Mouse (Mus musculus): Measurements from ENCODE around the gene Fam20a.

Fam20a gene

DNA sequence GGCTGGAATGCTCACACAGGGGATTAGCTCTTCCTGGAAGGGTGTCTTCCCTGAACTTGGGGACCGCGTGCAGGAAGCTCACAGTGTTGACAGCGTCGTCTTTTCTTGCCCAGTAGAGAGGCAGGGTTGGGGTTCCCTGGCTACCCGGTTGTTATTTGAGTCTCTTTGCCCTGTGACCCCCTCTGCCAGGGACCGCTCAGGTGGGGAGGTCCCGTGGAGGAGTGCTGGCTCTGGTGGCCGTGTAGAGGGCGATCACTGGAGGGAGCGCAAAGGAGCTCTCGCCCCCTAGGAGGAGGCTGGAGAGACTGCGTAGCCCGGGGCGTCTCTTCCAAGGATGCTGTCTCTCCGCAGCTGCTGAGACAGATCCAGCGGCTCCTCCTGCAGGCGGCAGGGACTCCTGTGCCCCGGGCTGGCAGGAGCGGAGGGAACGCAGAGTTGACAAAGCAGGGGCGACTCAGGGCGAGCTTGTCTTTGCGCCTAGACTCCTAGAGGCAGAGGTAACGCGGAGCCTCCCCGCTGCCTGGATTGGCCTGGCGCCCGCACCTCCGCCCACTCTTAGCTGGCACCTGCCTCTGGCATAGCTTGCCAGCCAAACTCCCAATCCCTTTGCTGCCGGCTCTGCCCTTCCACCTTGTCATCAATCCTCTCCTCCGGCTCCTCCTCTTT is at the start of gene Fam20a:
Fam20a (minus strand) TSS at position 499 of the 666 bp plus-strand sequence.
- peak; percentile 54 for DNase-seq (ENCODE audit: low spot score)

- no peak for DNase-seq (ENCODE audit: low spot score)
Measured at GRCm38 (mm10) chr11:109771381-109771780, 49.3 kb upstream of the Fam20a start.

DNA sequence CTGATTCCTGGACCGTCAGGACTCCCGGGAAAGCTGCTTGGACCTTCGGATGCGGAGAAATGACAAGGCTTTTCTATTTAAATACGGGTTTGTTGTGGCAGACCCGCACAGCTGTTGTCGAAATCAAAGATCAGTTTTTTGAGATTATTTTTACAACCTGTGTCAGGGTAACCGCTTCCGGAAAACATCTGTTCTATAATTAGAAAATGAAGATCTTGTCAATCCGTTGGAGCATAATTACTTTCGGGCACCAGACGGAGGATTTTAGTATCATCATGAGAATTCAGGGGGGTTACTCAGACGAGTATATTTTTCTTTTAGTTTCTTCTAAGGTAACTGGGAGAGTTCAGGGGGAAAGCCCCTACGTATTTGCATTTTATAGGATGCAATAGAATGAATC is 48.1 kb upstream of the Fam20a start:
- no peak for DNase-seq (ENCODE audit: low spot score)

DNA sequence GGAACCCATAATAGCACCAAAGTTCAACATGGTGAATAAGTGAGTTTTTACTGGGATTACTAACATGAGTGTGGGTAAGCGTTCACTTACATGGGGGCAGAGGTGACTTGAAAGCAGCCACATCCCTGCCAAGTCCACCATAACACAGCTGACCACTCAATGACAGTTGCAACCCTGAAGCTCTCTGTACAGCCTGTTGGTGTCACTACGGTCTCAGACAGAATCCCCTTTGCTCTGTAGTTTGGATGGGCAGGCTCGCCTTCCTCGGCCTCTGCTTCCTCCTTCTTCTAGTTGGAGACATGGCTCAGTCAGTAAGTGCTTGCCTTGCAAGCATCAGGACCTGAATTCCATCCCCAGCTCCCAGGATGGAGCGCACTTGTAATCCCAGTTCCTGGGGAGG is 47.0 kb upstream of the Fam20a start:
- DNase-seq (ENCODE audit: low spot score) = no peak

GRCm38 (mm10) chr11:109760063-109760462 is 38.0 kb upstream of the Fam20a start:
- no peak for DNase-seq (ENCODE audit: low spot score)

GRCm38 (mm10) chr11:109758616-109759215 is 36.6 kb upstream of the Fam20a start:
- no peak for DNase-seq (ENCODE audit: low spot score)

DNA sequence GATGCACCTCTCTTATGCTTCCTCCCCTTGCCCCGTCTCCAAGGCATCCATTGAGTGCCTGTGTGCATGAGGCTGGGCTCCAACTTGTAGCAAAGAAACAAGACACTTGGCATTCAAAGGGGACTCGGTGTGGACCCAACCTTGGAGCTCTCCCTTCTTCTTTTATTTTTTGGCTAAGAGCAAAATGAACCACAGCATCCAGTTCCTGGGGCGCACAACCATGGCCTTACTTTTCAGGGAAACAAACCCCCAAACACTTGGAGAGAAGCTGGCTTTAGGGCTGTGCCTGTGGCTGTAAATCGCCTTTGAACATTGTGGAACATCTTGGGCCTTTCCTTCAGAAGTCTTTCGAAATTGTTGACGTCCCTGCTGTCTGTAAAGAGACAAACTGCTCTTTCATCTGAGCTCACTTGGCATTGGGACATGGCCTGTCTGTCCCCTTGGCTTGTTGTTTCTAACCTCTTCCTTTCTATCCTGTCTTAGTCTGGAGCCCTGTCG is 32.1 kb upstream of the Fam20a start:
- no peak for DNase-seq (ENCODE audit: low spot score)

DNA sequence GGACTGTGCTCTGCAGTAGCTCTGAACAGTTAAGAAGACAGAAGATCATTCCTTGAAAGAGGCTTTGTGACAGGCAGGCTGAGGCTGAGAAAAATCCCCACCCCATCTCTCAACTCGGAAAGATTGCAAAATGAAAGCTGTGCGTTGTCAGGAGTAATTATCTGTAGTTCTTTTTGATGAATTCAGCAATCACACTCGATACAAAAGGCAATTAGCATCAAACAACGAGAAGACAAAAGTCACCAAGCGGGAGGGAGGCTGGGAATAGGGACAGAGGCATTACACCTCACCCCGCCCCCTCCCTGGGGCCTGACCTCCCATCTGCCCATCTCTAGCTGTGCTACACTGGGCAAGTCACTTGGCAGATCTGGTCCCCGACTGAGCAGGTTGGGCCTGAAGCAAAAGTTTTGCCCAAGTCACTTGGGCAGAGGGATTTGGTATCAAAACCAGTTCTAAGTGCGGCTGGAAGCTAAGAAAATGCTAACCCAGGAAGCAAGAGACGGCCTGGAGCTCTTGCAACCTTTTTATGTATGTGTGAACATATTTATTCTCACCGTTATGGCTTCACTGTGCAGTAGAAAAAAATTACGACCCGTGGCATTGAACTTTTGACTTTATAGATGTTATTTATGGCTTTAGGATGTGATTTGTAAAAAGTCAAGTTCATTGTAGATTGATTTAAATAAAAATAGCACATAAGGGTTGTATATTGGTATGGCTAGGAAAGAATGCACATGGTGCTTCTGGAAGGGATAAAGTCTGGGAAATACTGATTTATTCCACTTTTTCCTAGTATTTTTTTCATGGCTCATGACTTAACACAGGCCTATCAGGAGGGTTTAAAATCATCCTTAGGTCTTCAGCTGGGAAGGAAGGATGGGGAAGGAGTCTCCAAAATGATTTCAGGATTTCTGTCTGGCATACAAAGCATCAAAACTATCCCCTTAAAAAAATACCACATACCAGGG is 29.8 kb upstream of the Fam20a start:
- DNase-seq (ENCODE audit: low spot score) = no peak

GRCm38 (mm10) chr11:109745210-109745609 is 23.1 kb upstream of the Fam20a start:
- DNase-seq (ENCODE audit: low spot score) = no peak

- no peak for DNase-seq (ENCODE audit: low spot score)
Measured at GRCm38 (mm10) chr11:109737967-109738366, 15.9 kb upstream of the Fam20a start.

DNA sequence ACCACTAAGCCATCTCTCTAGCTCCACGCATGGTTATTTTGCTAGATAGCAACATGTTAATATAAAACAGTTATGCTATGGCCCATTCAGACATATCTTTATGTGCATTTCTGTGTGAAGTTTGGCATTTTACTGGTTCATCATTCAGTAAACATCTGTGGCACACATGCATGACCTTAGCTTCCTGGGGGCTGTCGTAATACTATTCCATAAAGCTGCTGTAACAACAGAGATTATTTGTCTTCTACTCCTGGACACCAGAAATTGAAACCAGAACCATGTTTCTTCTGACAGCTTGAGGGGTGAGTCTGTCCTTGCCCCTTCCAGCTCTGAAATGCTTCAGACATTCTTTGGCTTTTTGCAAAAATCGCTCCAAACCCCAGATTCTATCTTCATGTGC is 14.3 kb upstream of the Fam20a start:
- DNase-seq (ENCODE audit: low spot score) = no peak

GRCm38 (mm10) chr11:109734341-109734740 is 12.3 kb upstream of the Fam20a start:
- DNase-seq (ENCODE audit: low spot score) = no peak

DNA sequence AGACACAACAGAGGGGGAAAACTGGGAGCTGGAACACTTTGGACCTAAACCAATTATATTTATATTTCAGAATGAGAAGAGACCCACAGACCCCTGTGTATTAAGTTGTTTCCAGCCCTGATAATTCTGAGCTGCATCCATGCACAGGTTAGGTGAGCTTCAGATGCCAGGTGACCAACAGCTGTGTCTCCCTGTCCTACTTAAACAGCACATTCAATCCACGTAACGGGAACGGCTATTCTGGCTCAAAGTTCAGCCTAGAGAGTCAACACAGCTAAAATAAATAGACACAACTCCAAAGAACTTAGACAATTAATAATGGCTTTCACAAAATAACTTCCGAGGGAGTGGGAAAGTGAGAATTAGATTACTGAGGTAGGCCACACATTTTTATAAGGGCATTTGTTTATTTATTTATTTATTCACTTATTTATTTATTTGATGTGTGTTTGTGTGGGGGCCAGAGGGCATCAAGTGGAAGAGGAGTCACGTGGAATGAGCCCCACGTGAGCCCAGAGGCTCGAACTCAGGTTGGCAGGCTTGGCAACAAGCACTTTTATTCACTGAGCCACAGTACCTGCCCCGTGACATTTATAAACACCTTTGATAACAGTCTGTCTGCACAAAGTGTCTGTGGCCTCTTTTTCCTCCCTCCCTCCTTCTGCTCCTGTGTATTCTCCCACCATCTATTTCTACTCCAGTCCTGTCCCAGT is 10.8 kb upstream of the Fam20a start:
- peak; percentile 29 for DNase-seq (ENCODE audit: low spot score)

GRCm38 (mm10) chr11:109728371-109728770 is 6.3 kb upstream of the Fam20a start:
- DNase-seq (ENCODE audit: low spot score) = no peak

DNA sequence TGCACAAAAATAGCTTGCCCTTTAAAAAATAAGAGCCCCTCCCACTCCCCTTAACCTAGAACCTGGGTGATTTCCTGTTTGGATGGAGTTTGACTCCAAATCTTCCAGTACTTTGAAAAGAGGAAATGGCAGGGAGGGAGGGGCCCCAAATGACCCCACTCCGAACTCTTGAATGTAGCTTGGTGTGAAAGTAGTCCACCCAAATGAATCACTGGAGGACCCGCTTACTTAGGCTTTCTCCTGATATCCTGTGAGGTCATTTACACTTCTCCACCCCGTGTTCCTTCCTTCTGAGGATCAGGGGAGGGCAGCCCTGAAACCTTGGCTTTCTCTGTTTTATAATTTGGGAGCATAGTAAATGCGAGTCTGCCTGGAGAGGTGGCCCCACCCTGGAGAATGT is 632 bp upstream of the Fam20a start:
- DNase-seq (ENCODE audit: low spot score) = no peak

DNA sequence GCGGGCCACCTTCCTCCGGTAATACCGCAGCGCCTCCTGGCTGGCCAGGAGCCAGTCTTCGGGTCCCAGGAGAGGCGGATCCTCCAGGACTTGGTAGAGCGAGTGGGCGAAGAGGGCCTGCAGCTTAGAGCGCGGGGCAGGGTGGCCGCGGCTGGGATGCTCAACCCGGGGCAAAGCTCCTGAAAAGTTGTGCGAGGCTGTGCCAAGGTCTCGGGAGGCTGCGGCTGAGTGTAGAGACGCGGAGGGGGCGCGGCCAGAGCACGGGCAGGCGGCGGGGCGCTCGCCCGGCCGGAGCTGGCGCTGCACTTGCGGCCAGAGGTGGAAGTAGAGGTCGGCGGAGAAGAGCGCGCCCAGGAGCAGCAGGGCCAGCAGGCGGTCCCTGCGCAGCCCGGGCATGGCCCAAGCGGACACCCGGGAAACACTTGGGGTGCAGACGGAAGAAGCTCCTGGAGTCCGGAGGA is 729 bp downstream of the Fam20a start:
- DNase-seq (ENCODE audit: low spot score) = peak; percentile 64

- DNase-seq (ENCODE audit: low spot score) = peak; percentile 85
Measured at GRCm38 (mm10) chr11:109720809-109721319, 1.2 kb downstream of the Fam20a start.

DNA sequence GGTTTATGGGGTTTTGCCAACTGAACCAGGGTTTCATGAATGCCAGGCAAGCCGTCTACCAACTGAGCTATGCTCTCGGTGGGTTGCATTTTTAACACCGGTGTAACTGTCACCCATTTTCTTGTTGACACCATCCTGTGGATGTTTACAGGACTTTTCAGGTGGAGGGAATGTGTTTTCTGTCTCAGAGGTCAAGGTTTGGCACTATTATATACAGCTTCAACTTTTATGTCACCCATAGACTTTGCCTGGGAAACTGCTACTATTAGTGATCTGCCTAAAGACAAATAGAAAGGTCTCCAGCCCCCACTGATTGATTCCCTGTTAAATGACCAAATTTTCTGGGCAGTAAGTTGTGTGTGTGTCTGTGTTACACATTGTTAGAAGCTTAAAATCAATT is 2.7 kb downstream of the Fam20a start:
- DNase-seq (ENCODE audit: low spot score) = no peak

GRCm38 (mm10) chr11:109717966-109718895 is 3.8 kb downstream of the Fam20a start:
- no peak for DNase-seq (ENCODE audit: low spot score)

DNA sequence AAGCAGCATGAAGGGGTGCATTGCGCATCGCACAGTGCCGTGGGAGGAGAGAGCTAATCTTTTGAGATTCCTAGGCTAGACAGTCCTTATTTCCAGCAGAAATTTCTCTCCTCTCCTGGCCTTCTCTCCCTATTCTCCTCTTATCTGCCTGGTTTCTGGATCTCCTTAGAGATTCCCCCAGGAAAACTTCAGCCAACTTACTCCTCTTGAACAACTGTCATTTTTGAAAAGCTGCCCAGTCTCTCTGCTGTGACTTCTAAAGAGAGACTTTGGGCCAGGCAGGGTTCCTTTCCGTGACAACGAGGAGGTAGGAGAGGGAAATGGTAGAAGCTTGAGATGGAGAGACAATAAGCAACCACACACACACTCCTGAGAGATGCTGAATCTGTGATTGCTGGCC is 4.6 kb downstream of the Fam20a start:
- DNase-seq (ENCODE audit: low spot score) = no peak

GRCm38 (mm10) chr11:109716981-109717380 is 5.1 kb downstream of the Fam20a start:
- DNase-seq (ENCODE audit: low spot score) = no peak
